Mouse (Mus musculus) layer of hippocampus, postnatal 25 days (tissue): ENCODE measurements around the gene Dok4. TPM values are rescaled to one million over a fixed set of nuclear protein-coding genes. Genes with fewer than 3 reads are reported as not detected.

Experiments
- total RNA-seq, 2 experiments: library from RNA; stranded (reverse); gene quantifications; 2 replicates each; pipeline ENCODE4 v1.2.3; 2021

Gene Dok4
- total RNA-seq, 2 experiments from 2014 or later = 31.2 to 32.7 TPM

Other genes starting within 250 kb of the Dok4 start
- gene Arl2bp, start 209.7 kb downstream of the Dok4 start, total RNA-seq = 100 to 1,000 TPM; 154 to 158 TPM
- gene Pllp, start 180.1 kb downstream of the Dok4 start, total RNA-seq = 10 to 100 TPM; 62.1 to 74.8 TPM
- not detected for gene Ccl22, start 130.7 kb downstream of the Dok4 start, total RNA-seq
- 100 to 1,000 TPM; 490 to 500 TPM for gene Cx3cl1, start 104.3 kb downstream of the Dok4 start, total RNA-seq
- gene Ccl17, start 65.9 kb downstream of the Dok4 start, total RNA-seq = 1 to 10 TPM; 3.3 to 5.2 TPM
- gene Coq9, start 38.0 kb downstream of the Dok4 start, total RNA-seq = 10 to 100 TPM; 81.5 to 96.6 TPM
- 10 to 100 TPM; 70.8 to 71.9 TPM for gene Ciapin1, start 38.0 kb downstream of the Dok4 start, total RNA-seq
- 10 to 100 TPM; 65.6 to 67.4 TPM for gene Polr2c, start 18.9 kb downstream of the Dok4 start, total RNA-seq
- gene Ccdc102a, start 41.8 kb upstream of the Dok4 start, total RNA-seq = 1 to 10 TPM; 2.0 to 2.3 TPM
- gene Adgrg5, start 47.4 kb upstream of the Dok4 start, total RNA-seq = under 1 TPM in 1 of 2 experiments, not detected in 1; 0.87 TPM
- 100 to 1,000 TPM; 101 to 103 TPM for gene Adgrg1, start 98.4 kb upstream of the Dok4 start, total RNA-seq
- under 1 TPM; 0.21 to 0.22 TPM for gene Adgrg3, start 141.4 kb upstream of the Dok4 start, total RNA-seq
- 1 to 10 TPM; 1.4 to 1.5 TPM for gene Drc7, start 178.8 kb upstream of the Dok4 start, total RNA-seq
- gene Katnb1, start 204.9 kb upstream of the Dok4 start, total RNA-seq = 10 to 100 TPM; 40.1 to 45.4 TPM